Mouse (Mus musculus): ENCODE data around the gene Olfr373.
A peak's percentile ranks its signal among the peaks of the same experiment; 100 is the strongest.
"Not testable (repeated sequence)": the region's sequence is repeated elsewhere in the genome, so short reads cannot be mapped to it uniquely, and the experiment has no call there.

Olfr373 gene

DNA sequence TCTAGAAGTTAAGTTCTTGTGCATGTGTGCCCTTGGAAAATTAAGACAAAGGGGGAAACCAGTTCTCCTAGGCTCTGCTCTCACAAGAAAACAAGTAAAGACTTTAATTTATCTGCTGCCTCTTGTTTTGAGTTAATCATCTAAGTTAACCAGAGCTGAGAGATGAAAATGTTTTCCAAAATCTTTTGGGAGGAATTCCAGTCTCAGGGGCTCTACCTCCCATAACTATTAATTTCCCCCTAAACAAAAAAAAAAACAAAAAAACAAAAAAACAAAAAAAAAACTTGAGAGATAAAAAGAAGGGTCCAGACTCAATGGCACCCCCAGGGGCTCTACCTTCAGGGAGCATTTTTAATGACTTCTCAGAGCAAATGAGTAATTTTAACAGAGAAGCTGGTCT, at the start of gene Olfr373:
TSS of gene Olfr373 (plus strand) at position 301 of the 400 bp plus-strand sequence.
- DNase-seq = not testable (repeated sequence)

DNA sequence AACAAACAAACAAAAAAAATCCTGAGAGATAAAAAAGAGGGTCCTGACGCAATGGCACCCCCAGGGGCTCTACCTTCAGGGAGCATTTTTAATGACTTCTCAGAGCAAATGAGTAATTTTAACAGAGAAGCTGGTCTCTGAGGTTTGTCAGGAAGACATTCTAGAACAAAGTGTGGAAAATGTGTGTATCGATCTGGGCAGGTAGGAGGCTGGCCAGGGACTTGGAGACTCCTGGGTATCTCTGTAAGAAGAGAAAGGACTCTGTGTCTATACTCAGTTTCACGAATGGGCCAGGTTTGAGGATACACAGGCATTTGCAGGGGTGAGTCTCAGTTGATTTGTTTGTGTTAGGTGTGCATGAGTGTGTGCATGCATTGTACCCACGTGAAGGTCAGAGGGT, 42.1 kb upstream of the Olfr373 start, which contains the start of gene Olfr372:
TSS of gene Olfr372 (plus strand) at position 301 of the 400 bp plus-strand sequence.
- not testable (repeated sequence) for DNase-seq

DNA sequence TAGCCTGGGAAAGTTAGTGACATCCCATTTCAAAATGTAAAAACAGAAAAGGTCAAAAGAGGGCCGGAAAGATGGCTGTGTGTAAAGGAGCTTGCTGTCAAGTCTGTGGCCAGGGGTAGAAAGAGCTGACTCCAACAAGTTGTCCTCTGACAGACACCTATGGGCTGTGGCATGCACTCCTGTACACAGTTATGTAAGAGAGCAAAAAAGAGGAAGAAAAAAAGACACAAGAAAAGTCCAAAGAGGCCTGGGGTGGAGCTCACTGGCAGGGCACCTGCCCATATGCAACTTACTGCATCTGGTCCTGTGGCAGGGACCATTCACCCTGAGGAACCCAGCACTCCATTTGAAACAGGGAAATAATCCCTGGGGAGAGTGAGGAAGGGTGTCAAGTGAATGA, 40.5 kb upstream of the Olfr373 start:
- no peak for DNase-seq

DNA sequence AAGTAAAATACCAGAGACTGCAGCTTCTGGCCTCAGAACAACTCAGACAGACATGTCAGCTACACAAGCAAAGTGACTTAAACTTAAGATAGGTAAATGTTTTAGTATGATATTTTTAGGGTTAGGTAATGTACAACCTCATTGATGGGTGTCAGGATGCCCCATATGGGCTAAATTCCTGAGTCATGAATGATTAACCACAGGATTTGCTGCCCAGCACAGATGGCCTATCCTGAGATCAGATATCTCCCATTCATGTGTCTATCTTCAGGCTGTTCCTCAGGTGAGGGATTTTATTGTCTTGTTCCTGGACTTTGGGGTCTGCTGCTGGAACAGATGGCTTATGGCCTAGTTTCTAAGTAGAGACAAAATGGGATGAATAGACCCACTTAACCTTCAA, 28.3 kb upstream of the Olfr373 start:
- DNase-seq = not testable (repeated sequence)

DNA sequence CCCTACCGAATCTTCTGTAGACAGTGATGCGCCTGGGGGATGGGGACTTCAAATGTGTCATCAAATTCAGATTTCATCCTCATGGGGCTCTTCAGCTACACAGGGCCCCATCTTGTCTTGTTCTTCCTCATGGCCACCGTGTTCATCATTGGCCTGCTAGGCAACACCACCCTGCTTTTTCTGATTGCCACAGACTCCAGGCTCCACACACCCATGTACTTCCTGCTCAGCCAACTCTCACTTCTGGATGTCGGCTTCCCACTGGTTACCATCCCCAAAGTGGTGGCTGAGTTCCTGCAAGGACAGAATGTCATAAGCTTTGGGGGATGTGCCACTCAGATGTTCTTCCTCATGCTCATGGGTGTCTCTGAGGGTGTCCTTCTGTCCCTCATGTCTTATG, 25.3 kb upstream of the Olfr373 start:
- not testable (repeated sequence) for DNase-seq

DNA sequence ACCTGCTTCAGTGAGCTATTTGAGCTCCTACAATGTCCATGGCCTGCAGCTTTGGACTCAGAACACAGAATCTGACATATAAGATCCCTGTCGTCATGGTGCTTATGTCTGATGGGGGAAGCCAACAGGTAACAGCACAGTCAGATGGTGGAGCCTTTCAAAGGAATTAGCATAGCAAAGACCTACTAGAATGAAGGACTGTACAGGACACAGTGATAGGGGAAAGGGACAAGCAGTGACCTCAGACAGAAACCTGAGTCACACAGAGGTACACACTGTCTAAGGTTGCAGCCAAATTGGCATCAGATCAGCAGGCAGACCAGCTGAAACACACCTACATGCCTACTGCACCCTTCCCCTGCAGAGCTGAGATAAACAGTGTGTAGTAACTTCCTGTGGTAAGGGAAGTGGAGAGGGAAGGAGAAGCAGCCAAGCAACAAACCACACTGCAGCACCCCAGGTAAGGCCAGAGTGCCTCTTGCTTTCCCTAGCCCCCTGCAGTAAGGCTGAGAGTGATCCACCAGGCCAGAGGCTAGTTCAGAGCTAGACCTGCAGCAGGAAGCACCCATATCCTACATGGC, 16.1 kb upstream of the Olfr373 start:
- DNase-seq = not testable (repeated sequence)

DNA sequence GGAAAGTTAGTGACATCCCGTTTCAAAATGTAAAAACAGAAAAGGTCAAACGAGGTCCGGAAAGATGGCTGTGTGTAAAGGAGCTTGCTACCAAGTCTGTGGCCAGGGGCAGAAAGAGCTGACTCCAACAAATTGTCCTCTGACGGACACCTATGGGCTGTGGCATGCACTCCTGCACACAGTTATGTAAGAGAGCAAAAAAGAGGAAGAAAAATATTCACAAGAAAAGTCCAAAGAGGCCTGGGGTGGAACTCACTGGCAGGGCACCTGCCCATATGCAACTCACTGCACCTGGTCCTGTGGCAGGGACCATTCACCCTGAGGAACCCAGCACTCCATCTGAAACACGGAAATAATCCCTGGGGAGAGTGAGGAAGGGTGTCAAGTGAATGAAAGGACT, 1.8 kb downstream of the Olfr373 start:
- DNase-seq = no peak

DNA sequence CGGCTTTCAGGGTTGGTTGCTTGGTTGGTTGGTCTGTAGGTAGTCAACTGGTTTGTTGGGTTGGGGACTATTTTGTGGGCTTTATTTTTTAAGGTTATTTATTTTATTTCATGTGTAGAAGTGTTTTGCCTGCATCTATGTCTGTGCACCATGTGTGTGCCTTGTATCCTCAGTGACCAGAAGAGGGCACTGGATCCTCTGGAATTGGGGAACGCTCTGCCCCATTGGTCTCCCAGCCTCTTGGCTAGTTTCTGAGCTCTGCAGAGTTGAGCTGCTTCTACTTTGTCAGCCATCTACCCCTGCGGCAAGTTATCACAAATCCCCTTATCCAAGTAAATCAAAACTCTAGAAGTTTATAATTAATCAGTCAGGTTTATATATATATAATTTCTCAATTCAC, 4.6 kb downstream of the Olfr373 start:
- DNase-seq = not testable (repeated sequence)

DNA sequence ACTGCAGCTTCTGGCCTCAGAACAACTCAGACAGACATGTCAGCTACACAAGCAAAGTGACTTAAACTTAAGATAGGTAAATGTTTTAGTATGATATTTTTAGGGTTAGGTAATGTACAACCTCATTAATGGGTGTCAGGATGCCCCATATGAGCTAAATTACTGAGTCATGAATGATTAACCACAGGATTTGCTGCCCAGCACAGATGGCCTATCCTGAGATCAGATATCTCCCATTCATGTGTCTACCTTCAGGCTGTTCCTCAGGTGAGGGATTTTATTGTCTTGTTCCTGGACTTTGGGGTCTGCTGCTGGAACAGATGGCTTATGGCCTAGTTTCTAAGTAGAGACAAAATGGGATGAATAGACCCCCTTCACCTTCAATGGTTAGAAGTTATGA, 13.7 kb downstream of the Olfr373 start:
- DNase-seq = not testable (repeated sequence)

DNA sequence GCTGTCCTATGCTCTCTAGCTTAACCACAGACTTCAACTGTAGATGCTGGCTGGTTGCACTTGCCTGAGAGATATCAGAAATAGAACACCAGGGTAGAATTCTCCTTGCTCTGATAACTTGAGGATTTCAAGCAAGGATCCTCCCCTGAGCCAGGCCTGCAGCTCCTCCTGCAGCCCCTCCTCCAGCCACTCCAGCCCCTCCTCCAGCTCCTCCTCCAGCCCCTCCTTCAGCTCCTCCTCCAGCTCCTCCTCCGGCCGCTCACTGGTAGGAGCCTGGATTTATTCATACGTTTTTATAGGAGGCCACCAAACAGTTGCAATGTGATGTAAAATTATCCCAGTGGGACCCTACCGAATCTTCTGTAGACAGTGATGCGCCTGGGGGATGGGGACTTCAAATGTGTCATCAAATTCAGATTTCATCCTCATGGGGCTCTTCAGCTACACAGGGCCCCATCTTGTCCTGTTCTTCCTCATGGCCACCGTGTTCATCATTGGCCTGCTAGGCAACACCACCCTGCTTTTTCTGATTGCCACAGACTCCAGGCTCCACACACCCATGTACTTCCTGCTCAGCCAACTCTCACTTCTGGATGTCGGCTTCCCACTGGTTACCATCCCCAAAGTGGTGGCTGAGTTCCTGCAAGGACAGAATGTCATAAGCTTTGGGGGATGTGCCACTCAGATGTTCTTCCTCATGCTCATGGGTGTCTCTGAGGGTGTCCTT, 16.6 kb downstream of the Olfr373 start:
- peak; percentile 53 for DNase-seq

DNA sequence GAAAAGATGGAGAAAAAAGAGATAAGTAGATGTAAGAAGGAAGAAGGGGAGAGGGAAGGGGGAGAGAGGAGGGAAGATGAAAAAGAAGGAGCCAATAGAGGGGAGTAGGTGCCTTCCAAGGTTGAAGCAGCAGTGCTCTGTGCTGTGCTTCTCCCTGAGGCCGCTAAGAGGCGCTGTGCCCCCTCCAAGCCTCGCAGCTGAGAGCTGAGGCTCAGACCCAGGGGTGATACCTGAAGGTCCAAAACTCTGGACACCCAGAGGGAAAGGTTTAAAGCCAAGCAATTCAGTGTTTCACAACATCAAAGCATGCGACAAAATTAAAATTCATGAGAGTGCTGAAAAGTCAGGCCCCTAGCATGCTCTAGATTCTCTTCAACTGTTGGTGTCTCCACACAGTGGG, 22.2 kb downstream of the Olfr373 start:
- DNase-seq = peak; percentile 15

DNA sequence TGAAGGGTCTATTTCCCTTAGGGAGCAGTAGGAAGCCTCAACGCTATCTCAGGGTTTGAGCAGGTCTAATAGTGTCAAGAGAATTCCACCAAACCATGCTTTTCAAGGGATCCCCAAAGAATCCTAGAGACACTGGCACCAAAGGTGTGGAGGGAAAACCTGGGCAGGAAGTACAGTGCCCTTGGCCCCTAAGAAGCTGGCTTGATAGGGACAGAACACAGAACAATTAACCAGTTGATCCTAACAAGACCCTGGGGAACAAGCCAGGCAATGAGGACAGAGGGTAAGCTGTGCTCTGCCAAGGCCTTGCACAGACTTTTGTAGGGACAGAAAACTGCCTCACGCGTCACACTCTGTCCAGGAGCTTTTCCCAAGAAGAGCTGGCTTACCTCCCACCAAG, 23.8 kb downstream of the Olfr373 start, which contains the start of gene Olfr374:
TSS of gene Olfr374 (plus strand) at position 301 of the 400 bp plus-strand sequence.
- no peak for DNase-seq

DNA sequence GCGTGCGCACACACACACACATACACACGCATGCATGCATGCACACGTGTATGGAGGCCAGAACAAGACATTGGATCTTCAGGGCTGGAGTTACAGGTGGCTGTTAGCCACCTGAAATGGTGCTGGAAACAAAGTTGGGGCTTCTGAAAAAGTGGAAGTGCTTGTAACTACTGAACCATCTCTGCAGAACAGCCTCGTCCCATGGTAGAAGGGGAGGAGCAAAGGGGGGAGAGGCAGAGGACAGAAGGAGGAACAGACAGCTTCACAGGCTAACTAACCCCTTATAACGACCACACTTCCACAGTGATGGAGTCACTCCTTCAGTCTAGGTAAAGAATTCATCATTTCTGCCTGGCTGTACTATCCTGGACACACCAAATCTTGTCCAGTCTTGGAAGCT, 27.9 kb downstream of the Olfr373 start:
- no peak for DNase-seq

DNA sequence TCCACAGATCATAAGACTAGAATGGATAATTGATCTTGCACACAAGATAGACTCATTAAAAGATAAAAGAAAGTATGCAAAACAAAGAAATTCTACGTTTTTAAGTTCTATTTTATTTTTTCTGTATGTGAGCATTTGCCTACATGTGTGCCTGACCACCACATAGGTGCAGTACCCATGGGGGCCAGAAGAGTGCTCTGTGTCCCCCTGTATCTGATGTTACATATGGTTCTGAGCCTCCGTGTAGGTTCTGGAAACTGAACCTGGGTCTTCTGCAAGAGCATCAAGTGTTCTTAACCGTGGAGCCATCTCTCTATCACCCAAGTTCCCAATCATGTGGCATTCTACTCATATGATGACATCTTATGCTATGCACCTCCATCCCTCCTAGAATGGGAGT, 29.5 kb downstream of the Olfr373 start:
- peak; percentile 50 for DNase-seq

DNA sequence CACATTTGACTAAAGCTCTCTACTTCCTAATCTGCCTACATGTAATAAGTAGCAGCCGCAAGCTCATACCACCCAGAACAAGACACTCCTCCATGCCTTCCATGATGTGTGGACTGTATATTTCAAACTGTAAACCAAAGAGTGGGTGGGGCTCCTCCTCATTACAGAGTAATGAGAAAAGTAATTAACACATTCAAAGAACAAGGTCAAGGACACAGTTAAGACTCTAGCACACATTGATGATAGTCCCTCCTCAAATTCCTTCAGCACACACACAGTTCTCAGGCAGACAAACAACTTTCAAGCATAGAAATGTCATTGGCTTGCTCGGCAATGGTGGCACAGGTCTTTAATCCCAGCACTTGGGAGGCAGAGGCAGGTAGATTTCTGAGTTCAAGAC, 32.2 kb downstream of the Olfr373 start:
- no peak for DNase-seq

DNA sequence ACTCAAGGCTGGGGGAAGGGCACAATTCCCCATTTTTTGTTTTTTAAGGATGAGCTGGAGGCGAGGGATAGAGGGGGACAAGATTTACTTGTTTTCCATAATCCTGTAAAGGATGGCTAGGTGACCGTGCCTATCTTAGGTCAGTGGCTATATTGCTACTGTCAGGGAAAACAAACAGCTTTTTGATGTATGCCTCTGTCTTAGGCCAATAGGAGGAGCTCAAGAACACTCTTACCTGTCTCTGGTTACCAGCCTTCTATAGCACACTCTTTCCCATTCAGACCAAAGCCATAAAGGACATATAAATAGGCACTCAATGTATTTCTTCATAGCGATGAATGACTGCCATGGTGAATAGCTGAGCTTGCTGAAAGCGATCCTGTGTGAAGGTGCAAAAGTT, 35.6 kb downstream of the Olfr373 start:
- no peak for DNase-seq

DNA sequence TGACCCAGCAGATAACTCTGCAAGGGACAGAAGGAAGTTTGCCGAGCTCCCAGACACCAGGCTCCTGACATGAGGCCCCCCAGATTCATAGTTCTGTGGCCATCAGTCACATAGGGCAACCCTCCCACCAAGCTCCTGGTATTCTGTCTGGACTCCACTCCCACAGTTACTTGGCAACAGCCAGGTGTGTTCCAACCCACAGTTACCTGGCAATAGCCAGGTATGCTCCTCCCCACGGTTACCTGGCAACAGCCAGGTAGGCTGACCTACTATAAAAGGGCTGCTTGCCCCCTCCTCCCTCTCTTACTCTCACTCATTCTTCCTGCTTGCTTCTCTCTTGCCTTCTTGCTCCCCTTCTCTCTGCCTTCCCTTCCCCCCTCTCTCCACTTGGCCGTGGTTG, 38.5 kb downstream of the Olfr373 start:
- not testable (repeated sequence) for DNase-seq

DNA sequence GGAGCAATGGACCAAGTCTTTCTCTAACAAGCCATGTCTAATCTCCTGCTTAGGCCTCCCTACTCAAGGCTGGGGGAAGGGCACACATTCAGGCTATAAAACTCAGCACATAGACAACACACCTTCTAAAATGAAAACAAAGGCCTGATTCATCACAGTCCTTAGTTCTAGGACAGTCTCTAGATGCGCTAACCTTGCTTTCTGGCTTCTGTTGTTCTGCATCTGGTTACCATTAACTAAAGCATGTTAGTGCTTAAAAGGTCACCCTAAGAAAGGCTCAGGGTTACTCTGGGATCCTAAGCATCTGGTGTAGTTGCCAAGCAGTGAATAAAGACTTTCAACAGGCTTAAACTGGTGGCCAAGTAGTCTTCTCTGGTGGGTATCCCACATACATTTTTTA, 39.0 kb downstream of the Olfr373 start:
- DNase-seq = no peak

DNA sequence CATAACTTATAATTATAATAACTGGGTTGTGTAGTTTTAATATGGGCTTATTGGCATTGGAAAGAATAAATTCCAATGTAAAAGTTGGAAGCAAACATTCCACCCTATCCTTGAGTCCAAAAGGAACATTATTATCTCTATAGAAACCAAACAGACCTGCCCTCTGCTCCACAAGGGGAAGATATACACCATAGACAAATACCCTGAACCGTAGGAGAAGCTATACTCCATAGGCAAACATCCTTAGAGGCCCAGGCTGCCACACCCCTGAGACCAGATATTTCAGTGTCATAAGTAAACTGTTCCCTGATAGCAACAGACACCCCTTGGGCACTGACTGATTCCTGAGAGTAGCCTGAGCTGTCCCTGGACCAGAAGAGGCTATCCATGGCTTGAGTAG, 44.9 kb downstream of the Olfr373 start:
- no peak for DNase-seq

DNA sequence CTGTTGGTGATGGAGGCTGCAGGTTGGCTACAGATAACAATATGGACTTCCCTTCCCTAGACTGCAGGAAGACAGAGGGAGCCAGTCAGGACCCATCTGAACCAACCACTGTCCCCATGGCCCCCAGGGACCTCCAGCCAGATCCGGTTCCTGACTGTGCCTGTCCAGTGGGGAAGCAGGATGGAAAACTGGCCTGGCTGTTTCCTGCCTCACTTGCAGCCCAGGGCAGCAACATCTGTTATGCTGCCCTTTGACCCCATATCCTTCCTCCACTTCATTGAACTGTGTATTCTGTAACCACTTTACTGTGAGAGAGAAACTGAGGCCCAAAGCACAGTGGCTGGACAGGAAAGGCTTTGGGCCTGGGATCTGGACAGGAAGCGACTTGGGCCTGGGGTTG, 48.3 kb downstream of the Olfr373 start:
- no peak for DNase-seq

DNA sequence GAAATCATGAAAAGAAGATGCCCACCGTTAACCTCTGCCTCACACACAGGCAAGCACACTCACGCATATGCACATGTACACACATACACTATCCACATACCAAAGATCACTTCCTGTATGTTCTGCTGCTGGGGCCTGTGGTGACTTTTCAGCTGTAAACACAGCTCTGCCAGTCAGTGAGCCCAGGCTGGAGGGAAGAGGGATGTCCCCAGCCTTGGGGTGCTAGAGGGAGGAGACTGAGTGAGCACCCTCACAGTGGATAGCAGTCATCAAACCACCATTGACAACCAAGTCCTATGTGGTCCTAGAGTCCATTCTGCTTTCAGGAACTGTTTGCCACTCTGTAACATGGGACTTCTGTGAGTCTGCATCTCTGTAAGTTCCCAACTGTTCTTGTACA, 48.9 kb downstream of the Olfr373 start:
- DNase-seq = peak; percentile 28

DNA sequence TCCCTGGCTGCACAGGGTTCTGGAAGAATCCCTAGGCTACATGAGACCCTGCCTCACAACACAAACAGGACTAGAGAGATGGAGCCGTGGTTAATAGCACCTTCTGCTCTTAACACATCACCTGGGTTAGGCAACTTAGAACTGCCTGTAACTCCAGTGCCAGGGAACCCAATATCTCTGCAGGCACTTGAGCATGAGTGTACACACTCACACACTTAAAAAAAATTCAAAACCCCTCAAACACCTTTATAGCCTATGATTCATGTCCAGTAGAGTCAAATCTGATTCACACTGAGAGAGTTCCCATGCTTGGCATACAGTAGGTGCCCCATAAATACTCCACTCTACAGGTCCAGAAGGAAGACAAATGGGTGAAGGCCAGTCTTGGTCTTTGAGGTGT, 49.4 kb downstream of the Olfr373 start:
- no peak for DNase-seq

DNA sequence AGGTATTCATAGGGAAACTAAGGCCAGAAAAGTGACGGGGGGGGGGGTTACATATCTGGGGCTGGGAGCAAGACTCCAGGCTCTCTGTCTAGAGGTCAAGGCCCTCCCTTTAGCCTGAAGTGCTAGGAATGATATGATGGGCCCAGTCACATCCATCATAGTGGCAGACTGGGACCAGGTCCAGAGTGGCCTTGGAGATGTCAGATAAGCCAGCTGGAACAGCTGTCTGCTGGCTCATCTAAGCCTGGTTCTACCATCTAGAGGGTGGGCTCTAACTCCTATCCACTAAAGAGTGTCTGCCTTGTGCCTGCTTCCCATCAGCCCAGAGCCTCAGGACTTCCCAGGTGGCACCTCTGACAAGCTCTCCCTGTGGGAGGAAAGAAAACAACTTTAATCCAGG, 49.9 kb downstream of the Olfr373 start:
- no peak for DNase-seq

DNA sequence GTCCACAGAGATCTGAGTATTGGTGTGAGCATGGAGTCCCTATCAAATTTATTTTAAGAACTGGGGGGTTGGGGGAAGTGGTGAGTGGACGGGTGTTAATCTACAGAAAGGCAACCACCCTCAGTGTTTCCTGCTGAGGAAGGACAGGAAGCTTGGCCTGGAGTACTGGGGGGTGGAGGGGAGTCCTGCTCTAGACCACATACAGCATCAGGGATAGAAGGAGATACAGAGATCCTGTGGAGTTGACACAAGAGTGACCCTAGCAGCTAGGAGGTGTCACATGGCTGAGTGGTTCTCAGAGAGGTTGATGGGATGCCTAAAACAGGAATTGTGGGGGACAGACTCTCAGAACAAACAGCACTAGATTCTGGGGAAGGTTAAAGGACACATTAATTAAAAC, 50.5 kb downstream of the Olfr373 start:
- no peak for DNase-seq

All from thymus, postnatal 4 days (tissue).